Mouse (Mus musculus) stomach, postnatal 0 days (tissue): ENCODE measurements around the gene Ifit1bl2. TPM values are rescaled to one million over a fixed set of nuclear protein-coding genes. Genes with fewer than 3 reads are reported as not detected.
A peak's percentile ranks its signal among the peaks of the same experiment; 100 is the strongest.
"Not testable (repeated sequence)": the region's sequence is repeated elsewhere in the genome, so short reads cannot be mapped to it uniquely, and the experiment has no call there.

Experiments used
- ATAC-seq: fragments of 200-750 bp; cut with Nextera tagmentation; 2 replicates; pipeline ENCODE4 v1.8.0; 2017; ENCODE audit not compliant: low FRiP score, low TSS enrichment
- DNase-seq: peaks from one replicate; pipeline ENCODE4 v3.0.0-alpha.2; 2016; ENCODE audit warnings: low spot score
- H3K27ac ChIP-seq: fragments of 300-500 bp; sonication (generic); replicated peaks from 2 replicates; pipeline ENCODE4 v1.5.1; 2014; ENCODE audit warnings: mild to moderate bottlenecking, control low read depth
- H3K27me3 ChIP-seq: fragments of 300-500 bp; sonication (generic); 2 replicates; pipeline ENCODE4 v1.6.1; 2014; ENCODE audit warnings: low read length; ENCODE audit not compliant: control insufficient read depth, insufficient read depth
- H3K36me3 ChIP-seq: fragments of 300-500 bp; sonication (generic); 2 replicates; pipeline ENCODE4 v1.6.1; 2014; ENCODE audit warnings: low read length, mixed read lengths; ENCODE audit not compliant: control insufficient read depth, insufficient read depth
- H3K4me1 ChIP-seq: fragments of 300-500 bp; sonication (generic); replicated peaks from 2 replicates; pipeline ENCODE4 v1.6.1; 2014; ENCODE audit warnings: antibody characterized with exemption; ENCODE audit not compliant: control insufficient read depth, insufficient read depth
- H3K4me2 ChIP-seq: fragments of 300-500 bp; sonication (generic); replicated peaks from 2 replicates; pipeline ENCODE4 v1.6.1; 2014; ENCODE audit warnings: low read depth, mild to moderate bottlenecking, control low read depth, moderate library complexity
- H3K4me3 ChIP-seq: fragments of 300-500 bp; sonication (generic); 2 replicates; pipeline ENCODE4 v1.5.1; 2014; ENCODE audit warnings: low read depth, low read length, control low read depth
- H3K9ac ChIP-seq: fragments of 300-500 bp; sonication (generic); 2 replicates; pipeline ENCODE4 v1.6.1; 2014; ENCODE audit warnings: mild to moderate bottlenecking, low read length, control low read depth, mixed read lengths
- H3K9me3 ChIP-seq: fragments of 300-500 bp; sonication (generic); 2 replicates; pipeline ENCODE4 v1.6.1; 2016; ENCODE audit warnings: low read length; ENCODE audit not compliant: control insufficient read depth
- CTCF ChIP-seq: IDR thresholded peaks from 2 replicates; pipeline ENCODE4 v1.5.1; 2016; ENCODE audit warnings: antibody characterized with exemption, low read depth, mild to moderate bottlenecking, moderate library complexity
- EP300 ChIP-seq: optimal IDR thresholded peaks from 2 replicates; pipeline ENCODE3; 2016; ENCODE audit warnings: antibody characterized with exemption
- WGBS: fragments of 180-500 bp; shearing (Covaris S2); extraction: QIAGEN DNeasy Blood & Tissue Kit; methylation state at CpG from one replicate; pipeline ENCODE4 v1.1.7; 2014; 5-methylcytosine and 5-hydroxymethylcytosine counted together
- polyA plus RNA-seq: library from polyadenylated mRNA; unstranded; fragments of >200 nt; fragmentation: Nextera tagmentation; extraction: Ambion mirVana; gene quantifications from 2 replicates; pipeline ENCODE4 v1.2.1, GENCODE M21; 2015

Ifit1bl2 gene
- polyA plus RNA-seq, 1 experiment from 2014 or later: 0.10 TPM

DNA sequence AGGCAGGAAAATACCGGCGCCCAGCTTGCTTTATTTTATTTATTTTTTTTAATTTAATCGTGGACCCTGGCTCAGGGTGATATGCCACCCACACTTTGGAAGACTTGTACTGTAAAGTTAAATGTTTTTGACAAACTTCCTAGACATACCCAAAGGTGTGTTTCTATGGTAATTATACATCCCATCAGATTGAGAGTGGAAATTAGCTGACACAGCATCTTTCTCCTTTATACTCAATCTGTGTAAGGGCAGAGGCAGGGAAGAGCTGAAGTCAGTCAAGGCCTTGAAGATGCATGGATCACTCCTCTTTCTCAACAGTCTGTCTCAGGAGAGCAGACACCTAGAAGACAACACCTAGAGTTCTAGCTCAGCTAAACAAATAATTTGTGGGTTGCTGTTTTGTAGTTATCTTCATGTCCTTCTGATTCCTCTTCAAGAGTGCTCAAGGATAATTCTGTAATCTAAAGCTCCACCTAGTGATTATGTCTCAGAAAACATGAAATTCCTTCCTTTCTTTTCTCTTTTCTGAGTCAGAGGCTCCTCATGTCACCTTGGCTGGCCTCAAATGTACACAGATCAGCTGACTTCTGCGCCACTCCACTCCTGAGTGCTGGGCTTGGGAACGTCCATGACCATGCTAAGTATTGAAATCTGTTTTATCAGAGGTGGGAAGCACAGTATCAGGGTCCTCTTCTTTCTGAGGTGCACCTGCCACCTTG is 54.6 kb downstream of the Ifit1bl2 start:
- 62% methylated on average over 5 of the region's 5 CpGs for WGBS
- ATAC-seq: not testable (repeated sequence)

DNA sequence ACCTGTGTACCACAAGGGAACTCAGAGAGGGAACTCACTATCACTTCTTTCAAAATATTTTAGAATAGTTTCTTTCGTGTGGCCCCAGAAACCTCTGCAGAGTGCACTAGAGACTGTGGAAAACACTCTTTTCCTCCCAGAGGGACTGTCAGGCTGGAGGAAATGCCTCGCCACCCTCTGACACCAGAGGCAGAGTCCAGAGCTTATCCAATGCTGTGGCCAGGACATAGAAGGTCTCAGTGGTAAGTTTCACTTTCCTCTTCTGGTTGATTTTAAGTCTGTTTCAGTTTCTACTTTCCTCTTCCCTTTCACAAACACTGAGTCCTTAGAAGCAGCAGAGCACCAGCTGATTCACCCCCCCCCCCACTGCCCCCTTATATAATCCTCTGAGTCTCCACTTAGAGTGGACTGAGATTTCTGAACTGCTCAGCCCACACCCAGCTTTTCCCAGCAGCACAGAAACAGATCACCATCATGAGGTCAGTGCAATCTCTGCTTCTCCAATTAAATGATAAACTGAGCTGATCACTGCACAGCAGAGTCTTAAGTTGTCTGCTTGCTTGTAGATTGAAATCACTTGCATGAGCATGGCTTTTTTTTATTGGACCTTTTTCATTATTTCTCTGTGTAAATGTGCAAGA is 57.3 kb downstream of the Ifit1bl2 start, which contains the start of gene Ifit3:
TSS of gene Ifit3 (plus strand) at position 406 of the 641 bp plus-strand sequence.
- not testable (repeated sequence) for DNase-seq, H3K9ac ChIP-seq, H3K36me3 ChIP-seq, H3K27me3 ChIP-seq, H3K27ac ChIP-seq, H3K4me3 ChIP-seq, H3K9me3 ChIP-seq, H3K4me2 ChIP-seq, H3K4me1 ChIP-seq
- WGBS: 38% methylated on average over 2 of the region's 2 CpGs
- peak; percentile 84 for ATAC-seq

More for the DNA sequence above, 54.6 kb downstream of the Ifit1bl2 start:
- TF ChIP-seq CTCF: peak; percentile 27
- not testable (repeated sequence) for H3K4me2 ChIP-seq, H3K9ac ChIP-seq, H3K36me3 ChIP-seq, DNase-seq, H3K4me3 ChIP-seq, H3K9me3 ChIP-seq, H3K4me1 ChIP-seq, H3K27ac ChIP-seq, H3K27me3 ChIP-seq

DNA sequence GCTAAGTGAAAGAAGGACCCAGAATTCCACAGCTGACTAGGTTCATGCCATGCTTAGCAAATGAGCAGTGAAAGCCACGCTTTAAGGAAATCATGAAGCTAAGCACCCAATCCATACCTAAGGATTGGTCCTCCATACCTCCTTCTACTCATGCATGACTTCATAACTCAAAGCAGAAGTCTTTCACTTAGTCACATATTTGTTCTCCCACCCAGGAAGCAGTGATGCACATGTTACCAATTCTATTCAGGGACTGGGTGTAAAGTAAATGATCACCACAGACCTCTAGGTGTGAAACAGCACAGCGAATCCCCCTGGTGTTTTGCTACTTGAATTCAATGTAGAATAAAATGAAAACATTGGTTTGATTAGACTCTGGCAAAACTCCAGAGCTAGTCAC is 57.8 kb downstream of the Ifit1bl2 start:
- not testable (repeated sequence) for H3K9me3 ChIP-seq, H3K4me1 ChIP-seq, H3K36me3 ChIP-seq, H3K4me3 ChIP-seq, DNase-seq, H3K27me3 ChIP-seq, H3K9ac ChIP-seq, H3K4me2 ChIP-seq, H3K27ac ChIP-seq
- 79% methylated on average over 2 of the region's 2 CpGs for WGBS
- ATAC-seq: peak; percentile 65

DNA sequence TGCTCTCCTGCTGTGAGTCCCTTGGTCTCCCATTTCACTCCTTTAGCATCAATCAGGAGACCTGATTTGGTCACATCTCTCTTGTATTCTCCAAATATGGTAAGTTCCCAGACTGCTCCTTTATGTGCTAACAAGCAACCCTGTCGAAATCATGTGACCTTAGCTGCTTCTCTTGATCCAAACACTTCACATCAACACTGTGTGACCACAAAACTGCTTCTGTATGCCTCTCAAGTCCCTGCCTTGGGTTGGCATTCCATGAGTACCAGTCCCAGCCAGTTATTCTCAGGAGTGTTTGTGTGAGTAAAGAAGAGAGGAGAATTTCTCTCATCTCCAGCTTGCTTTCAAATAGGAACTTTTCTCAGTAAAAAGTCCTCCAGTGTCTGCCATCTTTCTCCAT is 63.4 kb downstream of the Ifit1bl2 start:
- Histone ChIP-seq H3K4me1 (no peaks in the 10 kb centered on the region), H3K27me3 (no peaks in the 10 kb centered on the region), H3K4me3 (no peak overlapping the region), H3K9ac (no peak overlapping the region), H3K4me2 (no peak overlapping the region), H3K36me3 (no peaks in the 10 kb centered on the region), H3K27ac (no peak overlapping the region), H3K9me3 (no peaks in the 10 kb centered on the region)
- TF ChIP-seq EP300: no peak
- TF ChIP-seq CTCF: no peak
- DNase-seq (no peak), ATAC-seq (no peak)
- whole genome bisulfite sequencing: 69% methylated on average over 1 of the region's 1 CpGs

DNA sequence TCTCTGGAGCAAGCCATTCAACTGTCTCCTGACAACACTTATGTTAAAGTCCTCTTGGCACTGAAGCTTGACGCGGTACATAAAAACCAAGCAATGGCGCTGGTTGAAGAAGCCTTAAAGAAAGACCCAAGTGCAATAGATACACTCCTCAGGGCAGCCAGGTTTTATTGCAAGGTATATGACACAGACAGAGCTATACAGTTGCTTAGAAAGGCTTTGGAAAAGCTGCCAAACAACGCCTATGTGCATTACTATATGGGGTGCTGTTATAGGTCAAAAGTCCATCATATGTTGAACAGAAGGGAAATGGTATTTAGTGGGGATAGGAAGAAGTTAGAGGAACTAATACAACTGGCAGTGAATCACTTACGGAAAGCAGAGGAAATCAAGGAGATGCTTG is 66.9 kb downstream of the Ifit1bl2 start:
- Histone ChIP-seq H3K36me3 (no peaks in the 10 kb centered on the region), H3K9ac (no peak overlapping the region), H3K4me3 (no peak overlapping the region), H3K4me1 (no peaks in the 10 kb centered on the region), H3K9me3 (no peaks in the 10 kb centered on the region), H3K4me2 (no peak overlapping the region), H3K27ac (no peak overlapping the region), H3K27me3 (no peaks in the 10 kb centered on the region)
- ATAC-seq (no peak), DNase-seq (no peak)
- TF ChIP-seq CTCF: no peak
- no peak for TF ChIP-seq EP300
- 94% methylated on average over 5 of the region's 5 CpGs for WGBS

DNA sequence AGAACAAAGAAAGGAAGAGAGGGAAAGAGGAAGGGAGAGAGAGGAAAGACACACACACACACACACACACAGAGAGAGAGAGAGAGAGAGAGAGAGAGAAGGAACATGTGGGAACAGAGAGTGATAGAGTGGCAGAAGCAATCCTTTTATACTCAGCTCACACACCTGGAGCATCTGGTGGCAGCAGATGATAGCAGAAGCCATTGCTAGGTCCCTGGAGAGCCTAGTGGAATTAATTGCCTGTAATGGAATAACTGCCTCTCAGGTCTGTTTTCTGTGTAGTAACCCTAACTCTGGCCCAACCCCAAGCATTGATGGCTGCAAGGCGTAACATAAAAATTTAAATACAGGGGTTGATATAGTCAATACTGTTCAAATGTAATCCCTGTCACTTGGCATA is 69.5 kb downstream of the Ifit1bl2 start:
- ATAC-seq: no peak
- Histone ChIP-seq H3K9ac (no peak overlapping the region), H3K4me1 (no peaks in the 10 kb centered on the region), H3K27me3 (no peaks in the 10 kb centered on the region), H3K36me3 (no peaks in the 10 kb centered on the region), H3K27ac (no peak overlapping the region), H3K4me3 (no peak overlapping the region), H3K4me2 (no peak overlapping the region), H3K9me3 (no peaks in the 10 kb centered on the region)
- TF ChIP-seq CTCF (no peak), EP300 (no peak)
- WGBS: 95% methylated on average over 1 of the region's 1 CpGs
- DNase-seq: no peak
